In the genomic region with DNA sequence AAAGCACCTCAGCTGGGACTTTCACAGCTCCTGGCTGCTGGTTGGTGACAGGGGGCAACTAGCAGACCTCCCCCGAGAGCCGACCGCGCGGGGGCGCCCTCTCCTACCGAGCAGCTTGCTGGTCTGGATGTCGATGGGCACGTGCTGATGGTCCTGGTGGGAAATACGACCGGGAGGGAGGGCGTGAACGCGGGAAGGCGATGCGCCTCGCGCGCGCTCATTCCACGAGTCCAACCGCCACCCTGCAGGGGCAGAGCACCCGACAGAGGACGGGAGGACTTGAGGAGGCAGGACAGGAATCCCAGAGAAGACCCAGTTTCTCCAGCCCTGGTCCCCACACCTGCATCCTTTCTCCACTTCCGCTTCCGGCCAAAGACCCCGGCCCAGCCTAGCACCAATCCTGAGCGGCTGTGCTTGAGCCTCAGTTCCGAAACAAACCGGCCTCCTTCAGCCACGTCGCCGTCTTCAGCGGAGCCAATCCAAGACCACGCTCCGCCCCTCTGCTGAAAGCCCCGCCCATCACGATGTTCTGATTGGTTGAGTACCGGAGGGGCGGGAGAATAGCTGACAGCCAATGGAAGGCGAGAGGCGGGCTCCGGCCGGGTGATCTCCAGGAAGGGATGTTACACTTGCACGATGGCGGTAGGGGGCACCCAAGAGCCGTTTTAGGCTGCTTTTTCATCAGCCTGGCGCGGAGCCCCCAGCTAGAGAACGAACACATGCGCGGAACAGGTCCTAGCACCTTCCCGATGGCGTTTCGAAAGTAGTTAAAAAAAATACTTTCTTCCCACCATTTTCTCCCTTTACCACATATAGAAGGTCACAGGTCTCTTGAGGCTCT, we compare ENCODE assay signal across 8 mouse cellular contexts. TPM values are rescaled to one million over a fixed set of nuclear protein-coding genes. Genes with fewer than 3 reads are reported as not detected.
DNase-seq lines count a peak whose midpoint lies in the region; ATAC-seq lines count a peak whose summit lies in the region.

Cdk5rap3 (minus strand) TSS at position 453 of the 841 bp plus-strand sequence.

- H3K27me3 ChIP-seq in hindbrain, embryonic 14.5 days (ENCODE audit: control insufficient read depth, insufficient read depth, low read length): no peaks in the 10 kb centered on the region

- peak within 1 kb of the TSS; percentile 63 for H3K4me3 ChIP-seq in hindbrain, embryonic 14.5 days (replicated peaks; ENCODE audit: low read length)

- peak within 1 kb of the TSS; percentile 86 for H3K4me2 ChIP-seq in hindbrain, embryonic 14.5 days (replicated peaks)

- H3K9ac ChIP-seq in hindbrain, embryonic 14.5 days: peak within 1 kb of the TSS; percentile 67

- peak; percentile 98 for ATAC-seq in hindbrain, embryonic 14.5 days (ENCODE audit: low FRiP score)

- DNase-seq in R1 (ENCODE audit: low read depth, low spot score): peak; percentile 99
- DNase-seq in cerebellum, postnatal 25 days: peak; percentile 99
- DNase-seq in frontal cortex, postnatal 25 days (ENCODE audit: low spot score in 2 of 2): peak; percentile 95 to 98
- peak; percentile 100 for DNase-seq in hindbrain, embryonic 14.5 days (ENCODE audit: low spot score)
- peak; percentile 98 to 99 for DNase-seq in layer of hippocampus, postnatal 36 days
- peak; percentile 100 for DNase-seq in lung, postnatal 36 days
- peak; percentile 99 for DNase-seq in retina, postnatal 1 day
- peak; percentile 97 to 100 for DNase-seq in urinary bladder, adult 18-20 months (ENCODE audit: low spot score in 2 of 2)

- peaks cover 11% of the 10 kb centered on the region; the same call in 1 of the 2 replicates for H3K36me3 ChIP-seq in hindbrain, embryonic 14.5 days (replicated peaks; ENCODE audit: control insufficient read depth, insufficient read depth)

- H3K4me1 ChIP-seq in hindbrain, embryonic 14.5 days (replicated peaks; ENCODE audit: control insufficient read depth, insufficient read depth, low read length): peaks cover 8% of the 10 kb centered on the region

- no peaks in the 10 kb centered on the region for H3K9me3 ChIP-seq in hindbrain, embryonic 14.5 days (ENCODE audit: control insufficient read depth, low read length)

- WGBS in hindbrain, embryonic 14.5 days: under 1% methylated on average over 55 of the region's 55 CpGs

- H3K27ac ChIP-seq in hindbrain, embryonic 14.5 days: peak within 1 kb of the TSS; percentile 57

RNA-seq across cellular contexts. Expression of gene Cdk5rap3, which starts in this region (rescaled TPM):
- polyA plus RNA-seq in hindbrain, embryonic 14.5 days (2014; fragmentation: Nextera tagmentation; extraction: Ambion mirVana): 74.0 and 77.8 TPM in 2 replicates
- total RNA-seq in layer of hippocampus, postnatal 36 days (2021): 10 to 100 TPM; 32.8 to 34.0 TPM

Comparison
In these comparisons a context has a peak if more than half of its experiments do, and no peak if none do; other contexts are left out.
1. Peak in every context shown above with its lines: DNase-seq, ATAC-seq, H3K4me3 ChIP-seq and H3K27ac ChIP-seq.